Mouse (Mus musculus) forebrain, embryonic 16.5 days (tissue): Measurements from ENCODE around the gene Zfp64. TPM values are rescaled to one million over a fixed set of nuclear protein-coding genes. Genes with fewer than 3 reads are reported as not detected.

Source experiments
- ATAC-seq: fragments of 200-750 bp; cut with Nextera tagmentation; 2 replicates; pipeline ENCODE4 v1.8.0; 2017; ENCODE audit warnings: mild to moderate bottlenecking, moderate library complexity
- H3K27ac ChIP-seq: fragments of 300-500 bp; sonication (generic); 2 replicates; pipeline ENCODE4 v1.5.1; 2014; ENCODE audit warnings: low read length, control low read depth
- H3K27me3 ChIP-seq: fragments of 300-500 bp; sonication (generic); replicated peaks from 2 replicates; pipeline ENCODE4 v1.6.1; 2014; ENCODE audit warnings: low read length; ENCODE audit not compliant: control insufficient read depth, insufficient read depth
- H3K36me3 ChIP-seq: fragments of 300-500 bp; sonication (generic); 2 replicates; pipeline ENCODE4 v1.6.1; 2014; ENCODE audit not compliant: control insufficient read depth, insufficient read depth
- H3K4me1 ChIP-seq: fragments of 300-500 bp; sonication (generic); replicated peaks from 2 replicates; pipeline ENCODE4 v1.6.1; 2014; ENCODE audit warnings: low read length; ENCODE audit not compliant: control insufficient read depth, insufficient read depth
- H3K4me2 ChIP-seq: fragments of 300-500 bp; sonication (generic); 2 replicates; pipeline ENCODE4 v1.6.1; 2014; ENCODE audit warnings: mild to moderate bottlenecking, low read length, control low read depth
- H3K4me3 ChIP-seq: fragments of 300-500 bp; sonication (generic); replicated peaks from 2 replicates; pipeline ENCODE4 v1.5.1; 2014; ENCODE audit warnings: mild to moderate bottlenecking, low read length, control low read depth
- H3K9ac ChIP-seq: fragments of 300-500 bp; sonication (generic); replicated peaks from 2 replicates; pipeline ENCODE4 v1.6.1; 2014; ENCODE audit warnings: low read depth, low read length, control low read depth
- H3K9me3 ChIP-seq: fragments of 300-500 bp; sonication (generic); 2 replicates; pipeline ENCODE4 v1.6.1; 2016; ENCODE audit warnings: low read length; ENCODE audit not compliant: control insufficient read depth
- WGBS: fragments of 180-500 bp; shearing (Covaris S2); extraction: QIAGEN DNeasy Blood & Tissue Kit; methylation state at CpG from one replicate; pipeline ENCODE4 v1.1.7; 2014; 5-methylcytosine and 5-hydroxymethylcytosine counted together
- polyA plus RNA-seq: library from polyadenylated mRNA; unstranded; fragments of >200 nt; fragmentation: Nextera tagmentation; extraction: Ambion mirVana; gene quantifications from 2 replicates; pipeline ENCODE4 v1.2.1, GENCODE M21; 2015

Gene Zfp64
- polyA plus RNA-seq, 1 experiment from 2014 or later, result 32.7 TPM

- no peaks in the 10 kb centered on the region for H3K9me3 ChIP-seq
- no peak overlapping the region for H3K4me3 ChIP-seq
- no peaks in the 10 kb centered on the region for H3K36me3 ChIP-seq
- no peak overlapping the region for H3K4me2 ChIP-seq
- H3K9ac ChIP-seq, result no peak overlapping the region
- 81% methylated on average over 2 of the region's 2 CpGs for WGBS
- H3K27me3 ChIP-seq, result no peaks in the 10 kb centered on the region
- no peak overlapping the region for H3K27ac ChIP-seq
- no peak for ATAC-seq
- no peaks in the 10 kb centered on the region for H3K4me1 ChIP-seq
Measured at GRCm38 (mm10) chr2:168892057-168892456, 63.3 kb downstream of the Zfp64 start.

- H3K4me1 ChIP-seq, result no peaks in the 10 kb centered on the region
- no peaks in the 10 kb centered on the region for H3K9me3 ChIP-seq
- no peaks in the 10 kb centered on the region for H3K27me3 ChIP-seq
- no peaks in the 10 kb centered on the region for H3K36me3 ChIP-seq
- WGBS, result 70% methylated on average over 8 of the region's 8 CpGs
- H3K4me2 ChIP-seq, result no peak overlapping the region
- no peak overlapping the region for H3K4me3 ChIP-seq
- H3K9ac ChIP-seq, result no peak overlapping the region
- no peak overlapping the region for H3K27ac ChIP-seq
- ATAC-seq, result no peak
Measured at GRCm38 (mm10) chr2:168884641-168885040, 70.7 kb downstream of the Zfp64 start.

GRCm38 (mm10) chr2:168882997-168883396, 72.4 kb downstream of the Zfp64 start:
- 100% methylated on average over 1 of the region's 1 CpGs for WGBS
- H3K4me3 ChIP-seq, result no peak overlapping the region
- H3K9ac ChIP-seq, result no peak overlapping the region
- no peaks in the 10 kb centered on the region for H3K4me1 ChIP-seq
- ATAC-seq, result no peak
- H3K9me3 ChIP-seq, result no peaks in the 10 kb centered on the region
- no peaks in the 10 kb centered on the region for H3K36me3 ChIP-seq
- no peak overlapping the region for H3K4me2 ChIP-seq
- H3K27me3 ChIP-seq, result no peaks in the 10 kb centered on the region
- H3K27ac ChIP-seq, result no peak overlapping the region

- ATAC-seq, result no peak
- H3K27ac ChIP-seq, result no peak overlapping the region
- no peak overlapping the region for H3K4me2 ChIP-seq
- no peaks in the 10 kb centered on the region for H3K36me3 ChIP-seq
- H3K4me3 ChIP-seq, result no peak overlapping the region
- no peaks in the 10 kb centered on the region for H3K27me3 ChIP-seq
- no peaks in the 10 kb centered on the region for H3K9me3 ChIP-seq
- H3K4me1 ChIP-seq, result no peaks in the 10 kb centered on the region
- 57% methylated on average over 5 of the region's 5 CpGs for WGBS
- no peak overlapping the region for H3K9ac ChIP-seq
Measured at GRCm38 (mm10) chr2:168881927-168882326, 73.5 kb downstream of the Zfp64 start.

GRCm38 (mm10) chr2:168879573-168879972, 75.8 kb downstream of the Zfp64 start:
- no peak for ATAC-seq
- Histone ChIP-seq H3K36me3 (no peaks in the 10 kb centered on the region), H3K4me3 (no peak overlapping the region), H3K27ac (no peak overlapping the region), H3K27me3 (no peaks in the 10 kb centered on the region), H3K4me2 (no peak overlapping the region), H3K9me3 (no peaks in the 10 kb centered on the region), H3K9ac (no peak overlapping the region), H3K4me1 (no peaks in the 10 kb centered on the region)
- WGBS, result 86% methylated on average over 10 of the region's 10 CpGs

GRCm38 (mm10) chr2:168878708-168879107, 76.7 kb downstream of the Zfp64 start:
- ATAC-seq, result no peak
- Histone ChIP-seq H3K9ac (no peak overlapping the region), H3K4me3 (no peak overlapping the region), H3K4me2 (no peak overlapping the region), H3K27me3 (no peaks in the 10 kb centered on the region), H3K9me3 (no peaks in the 10 kb centered on the region), H3K4me1 (no peaks in the 10 kb centered on the region), H3K27ac (no peak overlapping the region), H3K36me3 (no peaks in the 10 kb centered on the region)
- 84% methylated on average over 8 of the region's 8 CpGs for WGBS

GRCm38 (mm10) chr2:168878158-168878557, 77.2 kb downstream of the Zfp64 start:
- 78% methylated on average over 4 of the region's 4 CpGs for WGBS
- H3K4me1 ChIP-seq, result no peaks in the 10 kb centered on the region

GRCm38 (mm10) chr2:168876631-168877030, 78.8 kb downstream of the Zfp64 start:
- no peaks in the 10 kb centered on the region for H3K27me3 ChIP-seq
- no peak overlapping the region for H3K9ac ChIP-seq
- ATAC-seq, result no peak
- H3K9me3 ChIP-seq, result no peaks in the 10 kb centered on the region
- H3K4me2 ChIP-seq, result no peak overlapping the region
- 88% methylated on average over 10 of the region's 10 CpGs for WGBS
- no peak overlapping the region for H3K4me3 ChIP-seq
- no peaks in the 10 kb centered on the region for H3K36me3 ChIP-seq
- peaks cover 3% of the 10 kb centered on the region; the same call in 1 of the 2 replicates for H3K4me1 ChIP-seq
- H3K27ac ChIP-seq, result no peak overlapping the region

More at GRCm38 (mm10) chr2:168878158-168878557, 77.2 kb downstream of the Zfp64 start:
- no peak overlapping the region for H3K4me2 ChIP-seq
- no peak overlapping the region for H3K9ac ChIP-seq
- H3K4me3 ChIP-seq, result no peak overlapping the region
- H3K27me3 ChIP-seq, result no peaks in the 10 kb centered on the region
- ATAC-seq, result no peak
- no peaks in the 10 kb centered on the region for H3K9me3 ChIP-seq
- no peak overlapping the region for H3K27ac ChIP-seq
- no peaks in the 10 kb centered on the region for H3K36me3 ChIP-seq

GRCm38 (mm10) chr2:168874498-168874897, 80.9 kb downstream of the Zfp64 start:
- H3K4me1 ChIP-seq, result peaks cover 3% of the 10 kb centered on the region; the same call in 1 of the 2 replicates
- no peak overlapping the region for H3K4me2 ChIP-seq
- no peaks in the 10 kb centered on the region for H3K36me3 ChIP-seq
- no peaks in the 10 kb centered on the region for H3K27me3 ChIP-seq
- WGBS, result 69% methylated on average over 6 of the region's 6 CpGs
- H3K9ac ChIP-seq, result no peak overlapping the region
- no peak for ATAC-seq
- no peaks in the 10 kb centered on the region for H3K9me3 ChIP-seq
- no peak overlapping the region for H3K27ac ChIP-seq
- no peak overlapping the region for H3K4me3 ChIP-seq
